Mouse (Mus musculus) neural tube, embryonic 14.5 days (tissue): ENCODE data around the gene Ap3b1. TPM values are rescaled to one million over a fixed set of nuclear protein-coding genes. Genes with fewer than 3 reads are reported as not detected.

Experiments used
- ATAC-seq: fragments of 200-750 bp; cut with Nextera tagmentation; 2 replicates; pipeline ENCODE4 v1.8.0; 2017; ENCODE audit warnings: low read depth, mild to moderate bottlenecking, moderate TSS enrichment, moderate library complexity
- H3K27ac ChIP-seq: fragments of 300-500 bp; sonication (generic); 2 replicates; pipeline ENCODE4 v1.5.1; 2014; ENCODE audit warnings: low read depth, mild to moderate bottlenecking, control low read depth, low read length, moderate library complexity, mixed read lengths
- H3K27me3 ChIP-seq: fragments of 300-500 bp; sonication (generic); 2 replicates; pipeline ENCODE4 v1.6.1; 2014; ENCODE audit warnings: low read length; ENCODE audit not compliant: control insufficient read depth, insufficient read depth
- H3K36me3 ChIP-seq: fragments of 300-500 bp; sonication (generic); 2 replicates; pipeline ENCODE4 v1.6.1; 2014; ENCODE audit warnings: low read length, mixed read lengths; ENCODE audit not compliant: control insufficient read depth, insufficient read depth
- H3K4me1 ChIP-seq: fragments of 300-500 bp; sonication (generic); 2 replicates; pipeline ENCODE4 v1.6.1; 2014; ENCODE audit warnings: low read length; ENCODE audit not compliant: control insufficient read depth, insufficient read depth
- H3K4me2 ChIP-seq: fragments of 300-500 bp; sonication (generic); 2 replicates; pipeline ENCODE4 v1.6.1; 2014; ENCODE audit warnings: mild to moderate bottlenecking, low read depth, low read length, control low read depth
- H3K4me3 ChIP-seq: fragments of 300-500 bp; sonication (generic); 2 replicates; pipeline ENCODE4 v1.5.1; 2014; ENCODE audit warnings: low read depth, low read length, control low read depth, mixed read lengths
- H3K9ac ChIP-seq: fragments of 300-500 bp; sonication (generic); replicated peaks from 2 replicates; pipeline ENCODE4 v1.6.1; 2014; ENCODE audit warnings: low read depth, mild to moderate bottlenecking, control low read depth, low read length, mixed read lengths
- H3K9me3 ChIP-seq: fragments of 300-500 bp; sonication (generic); 2 replicates; pipeline ENCODE4 v1.6.1; 2016; ENCODE audit warnings: low read length; ENCODE audit not compliant: control insufficient read depth
- WGBS: fragments of 180-500 bp; shearing (Covaris S2); extraction: QIAGEN DNeasy Blood & Tissue Kit; methylation state at CpG from one replicate; pipeline ENCODE4 v1.1.7; 2014; 5-methylcytosine and 5-hydroxymethylcytosine counted together
- polyA plus RNA-seq: library from polyadenylated mRNA; unstranded; fragments of >200 nt; fragmentation: Nextera tagmentation; extraction: Ambion mirVana; gene quantifications from 2 replicates; pipeline ENCODE4 v1.2.1, GENCODE M21; 2014

The Ap3b1 gene
- polyA plus RNA-seq, 1 experiment from 2014 or later: 29.7 TPM

GRCm38 (mm10) chr13:94367869-94368268 is 9.1 kb downstream of the Ap3b1 start:
- no peak for ATAC-seq
- WGBS: 93% methylated on average over 2 of the region's 2 CpGs
- H3K9ac ChIP-seq: no peak overlapping the region

GRCm38 (mm10) chr13:94370521-94370920 is 11.8 kb downstream of the Ap3b1 start:
- no peaks in the 10 kb centered on the region for H3K9me3 ChIP-seq
- H3K4me3 ChIP-seq: no peak overlapping the region
- no peak overlapping the region for H3K27ac ChIP-seq
- ATAC-seq: no peak
- H3K36me3 ChIP-seq: no peaks in the 10 kb centered on the region
- H3K27me3 ChIP-seq: no peaks in the 10 kb centered on the region
- WGBS: 92% methylated on average over 10 of the region's 10 CpGs
- no peak overlapping the region for H3K9ac ChIP-seq
- H3K4me2 ChIP-seq: no peak overlapping the region
- no peaks in the 10 kb centered on the region for H3K4me1 ChIP-seq

More at GRCm38 (mm10) chr13:94367869-94368268, 9.1 kb downstream of the Ap3b1 start:
- Histone ChIP-seq H3K4me2 (no peak overlapping the region), H3K27me3 (no peaks in the 10 kb centered on the region), H3K9me3 (no peaks in the 10 kb centered on the region), H3K4me1 (no peaks in the 10 kb centered on the region), H3K27ac (no peak overlapping the region), H3K36me3 (no peaks in the 10 kb centered on the region), H3K4me3 (no peak overlapping the region)

- Histone ChIP-seq H3K4me2 (no peak overlapping the region), H3K27ac (no peak overlapping the region), H3K27me3 (no peaks in the 10 kb centered on the region), H3K9me3 (no peaks in the 10 kb centered on the region), H3K4me3 (no peak overlapping the region), H3K4me1 (no peaks in the 10 kb centered on the region), H3K36me3 (no peaks in the 10 kb centered on the region), H3K9ac (no peak overlapping the region)
- WGBS: 78% methylated on average over 7 of the region's 7 CpGs
- no peak for ATAC-seq
These were observed 13.3 kb downstream of the Ap3b1 start for GRCm38 (mm10) chr13:94372066-94372465.

- no peak overlapping the region for H3K4me3 ChIP-seq
- H3K4me1 ChIP-seq: no peaks in the 10 kb centered on the region
- no peaks in the 10 kb centered on the region for H3K36me3 ChIP-seq
- no peak overlapping the region for H3K4me2 ChIP-seq
- H3K9ac ChIP-seq: no peak overlapping the region
- ATAC-seq: no peak
- no peaks in the 10 kb centered on the region for H3K9me3 ChIP-seq
- H3K27me3 ChIP-seq: no peaks in the 10 kb centered on the region
- H3K27ac ChIP-seq: no peak overlapping the region
- WGBS: 98% methylated on average over 3 of the region's 3 CpGs
These were observed 15.4 kb downstream of the Ap3b1 start for GRCm38 (mm10) chr13:94374131-94374530.

GRCm38 (mm10) chr13:94375526-94376390 is 17.0 kb downstream of the Ap3b1 start:
- Histone ChIP-seq H3K9ac (no peak overlapping the region), H3K9me3 (no peaks in the 10 kb centered on the region), H3K36me3 (no peaks in the 10 kb centered on the region), H3K4me1 (no peaks in the 10 kb centered on the region), H3K4me2 (no peak overlapping the region), H3K27ac (peak overlapping the region; percentile 22; the same call in 1 of the 2 replicates), H3K27me3 (no peaks in the 10 kb centered on the region), H3K4me3 (no peak overlapping the region)
- ATAC-seq: peak; percentile 72
- whole genome bisulfite sequencing: 76% methylated on average over 7 of the region's 7 CpGs

GRCm38 (mm10) chr13:94379006-94379405 is 20.2 kb downstream of the Ap3b1 start:
- no peaks in the 10 kb centered on the region for H3K27me3 ChIP-seq
- WGBS: 83% methylated on average over 4 of the region's 4 CpGs
- no peak overlapping the region for H3K4me3 ChIP-seq
- no peaks in the 10 kb centered on the region for H3K36me3 ChIP-seq
- no peak for ATAC-seq
- no peak overlapping the region for H3K27ac ChIP-seq
- H3K4me2 ChIP-seq: no peak overlapping the region
- H3K9me3 ChIP-seq: no peaks in the 10 kb centered on the region
- no peak overlapping the region for H3K9ac ChIP-seq
- no peaks in the 10 kb centered on the region for H3K4me1 ChIP-seq

GRCm38 (mm10) chr13:94381427-94381826 is 22.7 kb downstream of the Ap3b1 start:
- Histone ChIP-seq H3K4me3 (no peak overlapping the region), H3K9ac (no peak overlapping the region), H3K27ac (no peak overlapping the region), H3K4me1 (no peaks in the 10 kb centered on the region), H3K9me3 (no peaks in the 10 kb centered on the region), H3K27me3 (no peaks in the 10 kb centered on the region), H3K36me3 (no peaks in the 10 kb centered on the region), H3K4me2 (no peak overlapping the region)
- WGBS: 90% methylated on average over 4 of the region's 4 CpGs
- no peak for ATAC-seq

- Histone ChIP-seq H3K27ac (no peak overlapping the region), H3K9me3 (no peaks in the 10 kb centered on the region), H3K27me3 (no peaks in the 10 kb centered on the region), H3K36me3 (no peaks in the 10 kb centered on the region), H3K4me1 (no peaks in the 10 kb centered on the region), H3K4me2 (no peak overlapping the region), H3K9ac (no peak overlapping the region), H3K4me3 (no peak overlapping the region)
- ATAC-seq: 0 out of 2 replicates have a peak, but pooled peaks have one; percentile 45
- WGBS: 80% methylated on average over 8 of the region's 8 CpGs
These were observed 23.3 kb downstream of the Ap3b1 start for GRCm38 (mm10) chr13:94381829-94382675.
